Mouse (Mus musculus): ENCODE data around the gene Spdl1.

DNA sequence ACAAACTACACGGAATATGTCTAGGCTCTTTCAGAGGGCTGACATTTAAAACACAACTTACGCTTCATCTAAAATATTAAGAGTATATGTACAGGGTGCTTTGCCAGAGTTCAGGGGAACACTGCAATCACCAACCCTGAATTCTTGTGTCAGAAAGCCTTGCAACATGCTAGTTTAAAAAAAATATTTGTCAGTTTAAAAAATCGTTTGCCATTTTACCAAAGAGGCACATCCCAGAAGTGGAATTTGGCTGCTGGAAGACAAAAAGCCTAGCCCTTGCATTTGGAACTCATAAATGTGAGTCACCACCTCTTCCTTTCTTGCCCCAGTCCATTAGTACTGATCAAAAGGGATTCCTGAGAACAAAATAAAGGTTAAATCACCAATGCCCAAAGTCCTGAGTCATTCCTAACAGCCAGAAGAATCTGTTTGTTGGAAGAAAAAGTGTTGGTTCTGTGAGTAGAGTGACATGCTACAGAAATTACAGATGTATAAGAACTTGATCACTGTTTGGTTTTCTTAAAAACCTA is 32.4 kb upstream of the Spdl1 start:
- TF ChIP-seq CTCF (IDR thresholded peaks at IDR 0.05; ENCODE audit: low read depth, low read length) = no peak
- no peak for TF ChIP-seq POLR2A (IDR thresholded peaks at IDR 0.05; ENCODE audit: borderline replicate concordance, low read depth, low read length)
